Mouse (Mus musculus): ENCODE measurements around the gene Zscan2.

The Zscan2 gene

GRCm38 (mm10) chr7:80860729-80861274 is at the start of gene Zscan2:
Zscan2 (plus strand) TSS chr7:80860920.
- peak; percentile 79 to 84 for DNase-seq (ENCODE audit: low read depth in 2 of 2, low spot score in 2 of 2)

- DNase-seq (ENCODE audit: low read depth in 2 of 2, low spot score in 2 of 2): no peak
Observed at GRCm38 (mm10) chr7:80813397-80813796, 47.3 kb upstream of the Zscan2 start.

- no peak for DNase-seq (ENCODE audit: low read depth in 2 of 2, low spot score in 2 of 2)
Observed at GRCm38 (mm10) chr7:80816641-80817040, 44.1 kb upstream of the Zscan2 start.

GRCm38 (mm10) chr7:80820838-80821237 is 39.9 kb upstream of the Zscan2 start:
- no peak for DNase-seq (ENCODE audit: low read depth in 2 of 2, low spot score in 2 of 2)

- DNase-seq (ENCODE audit: low read depth in 2 of 2, low spot score in 2 of 2): no peak
Observed at GRCm38 (mm10) chr7:80823267-80823666, 37.5 kb upstream of the Zscan2 start.

- DNase-seq (ENCODE audit: low read depth in 2 of 2, low spot score in 2 of 2): no peak
Observed at GRCm38 (mm10) chr7:80823875-80824682, 36.6 kb upstream of the Zscan2 start.

GRCm38 (mm10) chr7:80825843-80826403 is 34.8 kb upstream of the Zscan2 start, which contains the start of gene Iqgap1:
Iqgap1 (minus strand) TSS chr7:80825974.
- no peak for DNase-seq (ENCODE audit: low read depth in 2 of 2, low spot score in 2 of 2)

GRCm38 (mm10) chr7:80828146-80828860 is 32.4 kb upstream of the Zscan2 start:
- DNase-seq (ENCODE audit: low read depth in 2 of 2, low spot score in 2 of 2): peak; percentile 44 to 54

- no peak for DNase-seq (ENCODE audit: low read depth in 2 of 2, low spot score in 2 of 2)
Observed at GRCm38 (mm10) chr7:80830193-80830803, 30.4 kb upstream of the Zscan2 start.

- DNase-seq (ENCODE audit: low read depth in 2 of 2, low spot score in 2 of 2): peak; percentile 33 to 53
Observed at GRCm38 (mm10) chr7:80832191-80832590, 28.5 kb upstream of the Zscan2 start.

GRCm38 (mm10) chr7:80832996-80833650 is 27.6 kb upstream of the Zscan2 start:
- DNase-seq (ENCODE audit: low read depth in 2 of 2, low spot score in 2 of 2): peak; percentile 32 to 39

- no peak for DNase-seq (ENCODE audit: low read depth in 2 of 2, low spot score in 2 of 2)
Observed at GRCm38 (mm10) chr7:80833651-80834532, 26.8 kb upstream of the Zscan2 start.

- DNase-seq (ENCODE audit: low read depth in 2 of 2, low spot score in 2 of 2): no peak
Observed at GRCm38 (mm10) chr7:80835984-80836652, 24.6 kb upstream of the Zscan2 start.

- no peak for DNase-seq (ENCODE audit: low read depth in 2 of 2, low spot score in 2 of 2)
Observed at GRCm38 (mm10) chr7:80837736-80838135, 23.0 kb upstream of the Zscan2 start.

GRCm38 (mm10) chr7:80838247-80838646 is 22.5 kb upstream of the Zscan2 start:
- DNase-seq (ENCODE audit: low read depth in 2 of 2, low spot score in 2 of 2): no peak

GRCm38 (mm10) chr7:80839755-80840154 is 21.0 kb upstream of the Zscan2 start:
- no peak for DNase-seq (ENCODE audit: low read depth in 2 of 2, low spot score in 2 of 2)

GRCm38 (mm10) chr7:80840241-80840640 is 20.5 kb upstream of the Zscan2 start:
- no peak for DNase-seq (ENCODE audit: low read depth in 2 of 2, low spot score in 2 of 2)

GRCm38 (mm10) chr7:80840937-80841336 is 19.8 kb upstream of the Zscan2 start:
- DNase-seq (ENCODE audit: low read depth in 2 of 2, low spot score in 2 of 2): no peak

GRCm38 (mm10) chr7:80842132-80842531 is 18.6 kb upstream of the Zscan2 start:
- no peak for DNase-seq (ENCODE audit: low read depth in 2 of 2, low spot score in 2 of 2)
